Mouse (Mus musculus) hindbrain, embryonic 11.5 days (tissue): ENCODE results near the gene Arvcf. TPM values are rescaled to one million over a fixed set of nuclear protein-coding genes. Genes with fewer than 3 reads are reported as not detected.

Experiments used
- ATAC-seq: fragments of 200-750 bp; cut with Nextera tagmentation; 2 replicates; pipeline ENCODE4 v1.8.0; 2017; ENCODE audit warnings: mild to moderate bottlenecking, moderate TSS enrichment, moderate library complexity; ENCODE audit not compliant: low FRiP score
- DNase-seq: peaks from one replicate; pipeline ENCODE4 v3.0.0-alpha.2; 2015; ENCODE audit warnings: low spot score
- H3K27ac ChIP-seq: fragments of 300-500 bp; sonication (generic); 2 replicates; pipeline ENCODE4 v1.5.1; 2014; ENCODE audit warnings: mild to moderate bottlenecking, low read depth, low read length
- H3K27me3 ChIP-seq: fragments of 300-500 bp; sonication (generic); 2 replicates; pipeline ENCODE4 v1.6.1; 2014; ENCODE audit warnings: mild to moderate bottlenecking, low read length, moderate library complexity, mixed read lengths; ENCODE audit not compliant: control insufficient read depth, insufficient read depth
- H3K36me3 ChIP-seq: fragments of 300-500 bp; sonication (generic); 2 replicates; pipeline ENCODE4 v1.6.1; 2014; ENCODE audit warnings: mild to moderate bottlenecking, low read length, moderate library complexity, mixed read lengths; ENCODE audit not compliant: control insufficient read depth, insufficient read depth
- H3K4me1 ChIP-seq: fragments of 300-500 bp; sonication (generic); replicated peaks from 2 replicates; pipeline ENCODE4 v1.6.1; 2014; ENCODE audit warnings: low read length, mixed read lengths; ENCODE audit not compliant: control insufficient read depth, insufficient read depth
- H3K4me2 ChIP-seq: fragments of 300-500 bp; sonication (generic); replicated peaks from 2 replicates; pipeline ENCODE4 v1.6.1; 2014; ENCODE audit warnings: mild to moderate bottlenecking, low read depth, low read length
- H3K4me3 ChIP-seq: fragments of 300-500 bp; sonication (generic); 2 replicates; pipeline ENCODE4 v1.5.1; 2014; ENCODE audit warnings: low read depth, low read length
- H3K9ac ChIP-seq: fragments of 300-500 bp; sonication (generic); 2 replicates; pipeline ENCODE4 v1.6.1; 2014; ENCODE audit warnings: low read depth, low read length
- H3K9me3 ChIP-seq: fragments of 300-500 bp; sonication (generic); 2 replicates; pipeline ENCODE4 v1.6.1; 2016; ENCODE audit warnings: low read length; ENCODE audit not compliant: control insufficient read depth
- WGBS: fragments of 180-500 bp; shearing (Covaris S2); extraction: QIAGEN DNeasy Blood & Tissue Kit; methylation state at CpG from one replicate; pipeline ENCODE4 v1.1.7; 2014; 5-methylcytosine and 5-hydroxymethylcytosine counted together
- polyA plus RNA-seq: library from polyadenylated mRNA; unstranded; fragments of >200 nt; fragmentation: Nextera tagmentation; extraction: Ambion mirVana; gene quantifications from 2 replicates; pipeline ENCODE4 v1.2.1, GENCODE M21; 2014

The Arvcf gene
- polyA plus RNA-seq, 1 experiment from 2014 or later, result 62.0 TPM

DNA sequence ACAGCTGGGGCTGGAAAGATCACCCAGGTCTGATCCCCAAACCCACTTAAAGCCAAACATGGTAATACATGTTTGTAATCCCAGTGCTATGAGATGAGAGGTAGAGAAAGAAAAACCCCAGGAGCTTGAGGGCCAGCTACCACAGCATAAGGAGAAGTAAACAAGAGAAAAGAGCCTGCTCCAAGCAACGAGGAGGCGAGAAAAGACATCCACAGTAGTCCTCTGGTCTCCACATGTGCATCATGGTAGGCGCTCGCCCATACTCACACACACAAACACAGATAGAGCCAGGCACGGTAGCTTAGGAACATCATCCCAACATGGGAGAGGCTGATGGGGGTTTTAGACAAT lies 75.9 kb downstream of the Arvcf start:
- ATAC-seq (no peak), DNase-seq (no peak)
- WGBS, result 86% methylated on average over 5 of the region's 5 CpGs
- no peak overlapping the region for H3K27ac ChIP-seq
- H3K4me1 ChIP-seq, result no peaks in the 10 kb centered on the region; the same call in 1 of the 2 replicates
- H3K4me2 ChIP-seq, result no peak overlapping the region
- no peak overlapping the region for H3K4me3 ChIP-seq
- no peaks in the 10 kb centered on the region for H3K9me3 ChIP-seq
- no peaks in the 10 kb centered on the region for H3K27me3 ChIP-seq
- no peak overlapping the region for H3K9ac ChIP-seq
- peaks cover 2% of the 10 kb centered on the region; the same call in 1 of the 2 replicates for H3K36me3 ChIP-seq

DNA sequence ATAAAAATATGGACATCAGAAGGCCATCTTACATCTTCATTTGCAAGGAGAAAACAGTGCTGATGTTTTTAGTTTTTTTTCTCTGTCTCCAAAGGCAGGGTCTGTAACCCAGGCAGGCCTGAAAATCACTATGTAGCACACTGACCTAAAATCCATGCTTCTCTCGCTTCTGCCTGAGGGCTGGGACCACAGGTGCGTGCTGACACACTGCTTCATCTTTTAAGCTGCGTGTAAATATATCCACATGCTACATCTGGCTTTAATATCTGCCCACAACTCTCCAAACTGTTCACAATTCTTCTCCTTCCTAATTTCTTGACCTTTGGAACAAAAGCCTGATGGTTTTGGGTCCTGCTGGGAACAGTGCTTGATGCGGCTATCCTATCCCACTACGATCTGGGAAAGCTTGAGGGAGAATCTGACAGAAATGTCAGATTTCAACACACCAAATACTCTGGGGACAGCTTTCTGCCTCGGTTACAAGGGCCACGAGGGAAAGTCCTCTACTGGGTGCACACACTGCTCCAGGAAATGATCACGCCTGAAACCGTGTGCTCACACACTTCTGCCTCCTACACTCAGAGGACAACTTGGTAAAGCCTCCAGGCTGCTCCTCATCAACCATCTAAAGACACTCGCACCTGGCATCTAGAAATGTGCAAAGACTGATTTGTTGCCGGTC lies 76.5 kb downstream of the Arvcf start:
- 69% methylated on average over 11 of the region's 11 CpGs for WGBS
- no peak overlapping the region for H3K27ac ChIP-seq
- no peaks in the 10 kb centered on the region for H3K27me3 ChIP-seq
- ATAC-seq (no peak), DNase-seq (no peak)
- no peak overlapping the region for H3K4me3 ChIP-seq
- no peak overlapping the region for H3K4me2 ChIP-seq
- H3K36me3 ChIP-seq, result peaks cover 2% of the 10 kb centered on the region; the same call in 1 of the 2 replicates
- H3K4me1 ChIP-seq, result no peaks in the 10 kb centered on the region; the same call in 1 of the 2 replicates
- no peak overlapping the region for H3K9ac ChIP-seq
- no peaks in the 10 kb centered on the region for H3K9me3 ChIP-seq

- H3K27ac ChIP-seq, result no peak overlapping the region
- no peaks in the 10 kb centered on the region for H3K9me3 ChIP-seq
- H3K4me2 ChIP-seq, result peak overlapping the region; percentile 65
- H3K4me1 ChIP-seq, result no peaks in the 10 kb centered on the region; the same call in 1 of the 2 replicates
- peak overlapping the region; percentile 60 for H3K9ac ChIP-seq
- H3K36me3 ChIP-seq, result peaks cover 2% of the 10 kb centered on the region; the same call in 1 of the 2 replicates
- peak; percentile 65 for ATAC-seq
- no peaks in the 10 kb centered on the region for H3K27me3 ChIP-seq
- no peak for DNase-seq
- H3K4me3 ChIP-seq, result peak overlapping the region; percentile 55
- WGBS, result 35% methylated on average over 10 of the region's 10 CpGs
Measured at GRCm38 (mm10) chr16:18425475-18426214, 77.7 kb downstream of the Arvcf start.

GRCm38 (mm10) chr16:18426215-18426791 lies 78.3 kb downstream of the Arvcf start, which contains the start of gene Txnrd2:
Txnrd2 (plus strand) TSS chr16:18426384.
- Histone ChIP-seq H3K36me3 (peaks cover 2% of the 10 kb centered on the region; the same call in 1 of the 2 replicates), H3K9ac (peak within 1 kb of the TSS; percentile 60), H3K4me3 (peak within 1 kb of the TSS; percentile 55), H3K27me3 (no peaks in the 10 kb centered on the region), H3K27ac (no peak within 1 kb of the TSS), H3K9me3 (no peaks in the 10 kb centered on the region), H3K4me1 (no peaks in the 10 kb centered on the region; the same call in 1 of the 2 replicates), H3K4me2 (peak within 1 kb of the TSS; percentile 65)
- DNase-seq, result peak; percentile 79
- peak; percentile 86 for ATAC-seq
- WGBS, result under 1% methylated on average over 52 of the region's 52 CpGs

DNA sequence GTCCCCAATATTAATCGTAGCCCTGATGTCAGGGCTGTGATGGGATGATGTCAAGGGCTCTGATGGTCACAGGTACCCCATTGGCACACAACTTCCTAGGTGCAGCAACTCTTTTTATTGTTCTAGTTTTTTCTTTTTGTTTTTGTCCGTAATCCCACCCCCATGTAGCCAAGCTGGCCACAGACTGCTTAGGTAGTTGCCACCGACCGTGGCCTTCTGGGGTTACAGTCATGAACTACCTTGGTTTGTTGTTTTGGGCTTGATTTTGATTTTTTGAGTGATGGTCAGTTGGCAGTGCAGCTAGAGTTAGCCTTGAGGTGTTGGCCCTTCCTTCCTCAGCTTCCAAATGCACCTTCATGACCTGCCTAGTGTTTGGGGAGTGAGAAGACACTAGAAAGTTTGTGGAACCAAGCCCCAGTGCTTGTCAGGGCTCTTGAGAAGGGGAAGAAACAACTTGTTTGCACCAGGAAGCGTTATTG lies 78.9 kb downstream of the Arvcf start, which contains the start of gene Comt:
Gene Comt, minus strand, starts transcription at position 51 of the 479 bp plus-strand sequence.
- 67% methylated on average over 5 of the region's 5 CpGs for WGBS
- Histone ChIP-seq H3K4me2 (peak within 1 kb of the TSS; percentile 65), H3K36me3 (peaks cover 2% of the 10 kb centered on the region; the same call in 1 of the 2 replicates)

DNA sequence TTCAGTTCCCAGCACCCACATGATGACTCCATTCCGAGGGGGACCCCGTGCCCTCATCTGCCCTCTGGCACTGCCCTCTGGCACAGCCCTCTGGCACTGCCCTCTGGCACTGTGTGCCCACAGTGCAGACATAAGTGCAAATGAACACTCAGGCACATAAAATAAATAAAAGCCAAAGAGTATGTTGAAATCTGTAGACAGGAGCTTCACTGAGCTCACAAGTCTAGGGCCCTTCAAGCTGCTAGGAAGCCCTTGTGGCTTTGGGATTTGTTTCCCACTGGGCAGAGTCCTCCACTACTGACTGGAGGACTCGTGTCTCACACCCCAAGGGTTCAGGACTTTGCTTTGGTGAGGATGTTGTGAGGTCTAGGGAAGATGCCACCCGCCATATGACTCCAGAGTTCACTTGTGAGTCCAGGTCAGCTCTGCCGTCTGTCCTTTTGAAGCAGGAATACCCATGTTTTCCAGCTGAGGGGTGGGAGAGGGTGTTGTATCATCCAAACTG lies 80.1 kb downstream of the Arvcf start:
- Histone ChIP-seq H3K27me3 (no peaks in the 10 kb centered on the region), H3K27ac (no peak overlapping the region), H3K36me3 (peaks cover 2% of the 10 kb centered on the region; the same call in 1 of the 2 replicates), H3K4me3 (no peak overlapping the region), H3K4me1 (no peaks in the 10 kb centered on the region; the same call in 1 of the 2 replicates), H3K4me2 (no peak overlapping the region), H3K9ac (no peak overlapping the region), H3K9me3 (no peaks in the 10 kb centered on the region)
- 88% methylated on average over 5 of the region's 5 CpGs for WGBS
- ATAC-seq (no peak), DNase-seq (no peak)

More for the DNA sequence above, 78.9 kb downstream of the Arvcf start, which contains the start of gene Comt:
- DNase-seq (no peak), ATAC-seq (peak; percentile 15; the same call in 1 of the 2 replicates)
- H3K4me3 ChIP-seq, result peak within 1 kb of the TSS; percentile 55
- no peaks in the 10 kb centered on the region; the same call in 1 of the 2 replicates for H3K4me1 ChIP-seq
- H3K27me3 ChIP-seq, result no peaks in the 10 kb centered on the region
- H3K9ac ChIP-seq, result peak within 1 kb of the TSS; percentile 60
- H3K27ac ChIP-seq, result no peak within 1 kb of the TSS
- H3K9me3 ChIP-seq, result no peaks in the 10 kb centered on the region

- no peaks in the 10 kb centered on the region; the same call in 1 of the 2 replicates for H3K4me1 ChIP-seq
- no peaks in the 10 kb centered on the region for H3K9me3 ChIP-seq
- WGBS, result 90% methylated on average over 7 of the region's 7 CpGs
- ATAC-seq (no peak), DNase-seq (no peak)
- no peaks in the 10 kb centered on the region for H3K27me3 ChIP-seq
- no peak overlapping the region for H3K27ac ChIP-seq
- no peak overlapping the region for H3K9ac ChIP-seq
- no peak overlapping the region for H3K4me2 ChIP-seq
- H3K36me3 ChIP-seq, result no peaks in the 10 kb centered on the region
- H3K4me3 ChIP-seq, result no peak overlapping the region
Measured at GRCm38 (mm10) chr16:18428516-18429042, 80.6 kb downstream of the Arvcf start.

- 90% methylated on average over 8 of the region's 8 CpGs for WGBS
- ATAC-seq (no peak), DNase-seq (no peak)
- Histone ChIP-seq H3K4me2 (no peak overlapping the region), H3K9me3 (no peaks in the 10 kb centered on the region), H3K27me3 (no peaks in the 10 kb centered on the region), H3K36me3 (no peaks in the 10 kb centered on the region), H3K4me1 (no peaks in the 10 kb centered on the region; the same call in 1 of the 2 replicates), H3K4me3 (no peak overlapping the region), H3K9ac (no peak overlapping the region), H3K27ac (no peak overlapping the region)
Measured at GRCm38 (mm10) chr16:18429641-18430040, 81.7 kb downstream of the Arvcf start.
